Mouse (Mus musculus): ENCODE data around the gene Olfr466. TPM values are rescaled to one million over a fixed set of nuclear protein-coding genes. Genes with fewer than 3 reads are reported as not detected.
A peak's percentile ranks its signal among the peaks of the same experiment; 100 is the strongest.

The Olfr466 gene
- not detected in 2 replicates for polyA plus RNA-seq (2016; fragmentation: Nextera tagmentation; extraction: Ambion mirVana)

DNA sequence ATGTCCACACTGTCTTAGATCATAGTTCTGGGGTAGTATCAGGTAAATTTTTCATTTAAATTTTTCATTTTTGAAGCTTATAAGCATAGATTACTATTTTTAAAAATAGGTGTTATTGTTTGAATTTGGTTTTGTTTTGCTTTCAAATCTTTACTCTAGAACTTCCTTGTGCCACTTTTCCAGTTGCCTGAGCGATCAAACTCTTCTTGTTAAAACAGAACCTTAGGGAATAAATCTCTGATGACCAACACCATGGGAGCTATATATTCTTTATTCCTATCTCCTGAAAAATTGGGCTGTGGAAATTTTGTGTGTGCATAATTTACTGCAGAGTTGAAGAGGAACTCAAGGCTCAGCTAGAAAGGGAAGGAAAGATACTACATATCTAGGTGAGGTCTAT, at the start of gene Olfr466:
Olfr466 (plus strand) TSS at position 301 of the 400 bp plus-strand sequence.
- Histone ChIP-seq H3K36me3 (no peaks in the 10 kb centered on the region), H3K9ac (no peak within 1 kb of the TSS), H3K4me1 (no peaks in the 10 kb centered on the region), H3K27me3 (replicated peaks) (no peaks in the 10 kb centered on the region), H3K4me2 (no peak within 1 kb of the TSS), H3K27ac (no peak within 1 kb of the TSS), H3K9me3 (replicated peaks) (no peaks in the 10 kb centered on the region), H3K4me3 (no peak within 1 kb of the TSS)
- 51% methylated on average over 1 of the region's 1 CpGs for WGBS (ENCODE audit: insufficient replicate concordance)
- no peak for ATAC-seq

DNA sequence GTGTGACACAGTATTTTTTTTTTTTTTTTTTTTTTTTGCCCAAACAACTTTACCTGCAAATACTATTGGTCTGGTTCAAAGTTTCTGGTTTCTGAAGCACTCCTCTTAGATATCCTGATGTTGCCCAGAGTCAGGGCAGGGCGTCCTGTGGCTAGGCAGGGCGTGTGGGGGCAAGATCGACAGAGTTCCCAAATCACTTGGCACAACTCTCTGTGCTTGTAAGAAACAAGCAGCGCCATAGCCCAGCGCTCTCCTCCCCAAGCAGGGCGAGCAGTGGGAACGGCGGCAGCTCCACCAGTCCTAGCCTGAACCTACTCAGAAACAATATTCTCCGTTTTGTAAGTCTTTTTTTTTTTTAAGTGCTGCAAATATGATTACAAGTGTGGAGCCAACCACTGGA, 49.4 kb upstream of the Olfr466 start:
- Histone ChIP-seq H3K4me3 (no peak overlapping the region), H3K27me3 (replicated peaks) (no peaks in the 10 kb centered on the region), H3K9ac (no peak overlapping the region), H3K4me2 (no peak overlapping the region), H3K4me1 (peaks cover 8% of the 10 kb centered on the region; the same call in 1 of the 2 replicates), H3K9me3 (replicated peaks) (no peaks in the 10 kb centered on the region), H3K27ac (no peak overlapping the region), H3K36me3 (peaks cover 12% of the 10 kb centered on the region; the same call in 1 of the 2 replicates)
- WGBS (ENCODE audit: insufficient replicate concordance): 89% methylated on average over 9 of the region's 9 CpGs
- ATAC-seq: no peak

DNA sequence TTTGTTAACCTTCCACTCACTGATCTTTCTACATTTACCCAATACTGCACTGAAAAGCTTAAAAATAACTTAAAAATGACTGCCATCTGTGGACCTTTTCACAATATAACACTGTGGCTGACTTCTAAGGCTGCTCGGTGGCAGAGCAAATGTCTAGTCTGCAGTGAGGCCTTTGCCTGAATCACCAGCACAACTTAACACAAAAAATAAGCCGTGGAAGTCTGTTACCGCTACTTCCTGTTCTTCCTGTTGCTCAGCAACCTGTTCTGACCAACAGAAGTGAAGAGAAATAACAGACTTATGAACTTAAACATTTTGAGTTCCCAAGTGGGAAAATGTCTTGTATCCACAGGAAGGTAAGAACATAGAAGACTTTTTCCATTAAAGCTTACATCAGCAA, 48.8 kb upstream of the Olfr466 start:
- peaks cover 11% of the 10 kb centered on the region for H3K36me3 ChIP-seq
- peaks cover 8% of the 10 kb centered on the region; the same call in 1 of the 2 replicates for H3K4me1 ChIP-seq
- H3K27ac ChIP-seq: no peak overlapping the region
- 65% methylated on average over 3 of the region's 3 CpGs for WGBS (ENCODE audit: insufficient replicate concordance)
- no peak for ATAC-seq
- H3K4me3 ChIP-seq: no peak overlapping the region
- H3K9me3 ChIP-seq (replicated peaks): no peaks in the 10 kb centered on the region
- no peaks in the 10 kb centered on the region for H3K27me3 ChIP-seq (replicated peaks)
- no peak overlapping the region for H3K4me2 ChIP-seq
- no peak overlapping the region for H3K9ac ChIP-seq

DNA sequence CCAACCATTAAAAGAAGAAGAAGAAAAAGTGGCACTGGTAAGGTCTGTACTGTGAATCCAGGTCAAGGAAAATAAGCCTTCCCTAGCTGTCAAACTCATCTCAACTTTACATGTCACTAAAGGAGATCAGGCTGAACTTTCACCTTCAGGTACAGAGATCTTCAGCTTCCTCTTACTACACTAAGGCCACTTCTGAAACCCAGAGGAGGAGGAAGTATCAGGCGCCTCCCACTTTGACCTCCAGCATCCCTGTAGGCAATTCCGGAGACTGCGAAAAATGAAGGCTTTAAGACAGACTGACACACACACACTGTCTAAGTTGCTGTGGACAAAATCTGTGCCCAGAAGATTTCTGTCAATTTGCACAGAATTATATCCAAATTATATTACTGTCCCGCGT, 38.1 kb upstream of the Olfr466 start:
- Histone ChIP-seq H3K27ac (peak overlapping the region; percentile 97), H3K9ac (peak overlapping the region; percentile 96), H3K36me3 (peaks cover 6% of the 10 kb centered on the region; the same call in 1 of the 2 replicates), H3K27me3 (replicated peaks) (no peaks in the 10 kb centered on the region), H3K4me1 (peaks cover 26% of the 10 kb centered on the region), H3K4me2 (peak overlapping the region; percentile 88), H3K9me3 (replicated peaks) (no peaks in the 10 kb centered on the region), H3K4me3 (peak overlapping the region; percentile 96)
- peak; percentile 53 for ATAC-seq
- WGBS (ENCODE audit: insufficient replicate concordance): 1% methylated on average over 5 of the region's 5 CpGs

DNA sequence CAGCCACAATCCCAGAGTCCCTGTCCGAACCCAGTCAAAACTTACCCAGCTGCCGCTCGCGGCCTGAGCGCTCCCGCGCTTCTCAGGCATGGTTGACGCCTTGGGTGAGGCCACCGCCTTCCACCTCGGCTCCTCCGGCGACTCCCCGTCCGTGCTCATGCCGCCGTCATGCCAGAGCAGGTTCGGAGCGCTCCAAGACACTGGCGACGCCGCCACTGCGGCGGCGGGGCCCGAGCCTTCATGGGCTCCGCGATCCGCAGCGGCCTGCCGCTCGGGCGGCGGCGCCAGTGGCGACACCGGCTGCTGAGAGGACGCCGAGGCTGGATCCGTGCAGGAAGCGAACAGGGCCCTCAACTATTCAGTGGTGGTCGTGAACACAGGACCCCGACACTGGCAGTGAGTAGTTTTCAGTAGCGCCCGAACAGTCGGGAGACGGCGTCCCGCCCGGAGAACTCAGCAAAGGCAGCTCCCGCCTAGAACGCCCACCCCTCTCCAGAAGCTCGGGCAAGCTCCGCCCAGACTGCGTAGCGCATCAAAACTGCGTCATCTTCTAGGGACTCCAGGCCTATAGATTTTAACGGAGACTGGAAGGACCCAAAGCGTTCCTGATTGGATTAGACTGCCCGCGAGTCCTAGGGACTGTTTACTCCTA, 37.5 kb upstream of the Olfr466 start, which contains the start of gene Mfsd14b:
Mfsd14b (minus strand) TSS at position 517 of the 652 bp plus-strand sequence.
- Histone ChIP-seq H3K27ac (peak within 1 kb of the TSS; percentile 97), H3K36me3 (0 out of 2 replicates have a peak, but pooled peaks cover 3% of the 10 kb centered on the region), H3K9ac (peak within 1 kb of the TSS; percentile 96), H3K27me3 (replicated peaks) (no peaks in the 10 kb centered on the region), H3K9me3 (replicated peaks) (no peaks in the 10 kb centered on the region), H3K4me3 (peak within 1 kb of the TSS; percentile 96), H3K4me1 (peaks cover 26% of the 10 kb centered on the region), H3K4me2 (peak within 1 kb of the TSS; percentile 88)
- peak; percentile 96 for ATAC-seq
- WGBS (ENCODE audit: insufficient replicate concordance): under 1% methylated on average over 60 of the region's 60 CpGs

DNA sequence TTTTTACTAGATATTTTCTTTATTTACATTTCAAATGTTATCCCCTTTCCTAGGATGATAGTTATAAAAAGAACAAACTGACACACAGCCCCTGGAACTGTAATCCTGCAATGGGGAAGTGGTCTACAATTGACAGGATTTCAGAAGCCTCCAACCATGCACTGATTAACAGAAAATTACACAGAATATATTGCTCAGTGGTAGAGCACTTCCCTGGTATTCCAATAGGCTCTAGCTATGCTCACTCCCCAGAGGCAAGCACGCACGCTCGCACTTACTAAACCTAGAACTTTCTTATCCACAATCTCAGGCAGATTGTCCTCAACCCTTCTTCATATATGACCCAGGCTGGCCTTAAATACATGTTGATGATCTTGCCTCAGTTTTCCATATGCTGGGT, 36.8 kb upstream of the Olfr466 start:
- H3K9ac ChIP-seq: peak overlapping the region; percentile 96

DNA sequence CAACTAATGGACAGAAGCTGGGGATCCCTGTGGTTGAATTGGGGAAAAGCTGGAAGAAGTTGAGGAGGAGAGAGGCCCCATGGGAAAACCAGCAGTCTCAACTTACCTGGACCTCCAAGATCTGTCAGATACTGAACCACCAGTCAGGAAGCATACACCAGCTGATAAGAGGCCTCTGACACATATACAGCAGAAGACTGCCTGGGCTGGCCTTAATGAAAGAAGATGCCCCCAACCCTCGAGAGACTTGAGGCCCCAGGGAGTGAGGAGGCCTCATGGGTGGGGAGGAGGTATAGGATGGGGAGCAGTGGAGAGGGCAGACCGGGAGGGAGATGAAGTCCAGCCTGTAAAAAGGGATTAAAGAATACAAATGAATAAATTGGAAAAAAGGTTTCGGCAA, 29.1 kb upstream of the Olfr466 start:
- WGBS (ENCODE audit: insufficient replicate concordance): 47% methylated on average over 3 of the region's 3 CpGs
- Histone ChIP-seq H3K4me1 (peaks cover 24% of the 10 kb centered on the region), H3K27me3 (replicated peaks) (no peaks in the 10 kb centered on the region)

More for the DNA sequence above, 36.8 kb upstream of the Olfr466 start:
- WGBS (ENCODE audit: insufficient replicate concordance): 63% methylated on average over 3 of the region's 3 CpGs
- peak; percentile 21; the same call in 1 of the 2 replicates for ATAC-seq
- H3K4me1 ChIP-seq: peaks cover 25% of the 10 kb centered on the region
- H3K36me3 ChIP-seq: no peaks in the 10 kb centered on the region
- H3K9me3 ChIP-seq (replicated peaks): no peaks in the 10 kb centered on the region
- no peaks in the 10 kb centered on the region for H3K27me3 ChIP-seq (replicated peaks)
- H3K4me2 ChIP-seq: peak overlapping the region; percentile 88
- H3K4me3 ChIP-seq: peak overlapping the region; percentile 96
- peak overlapping the region; percentile 97 for H3K27ac ChIP-seq

DNA sequence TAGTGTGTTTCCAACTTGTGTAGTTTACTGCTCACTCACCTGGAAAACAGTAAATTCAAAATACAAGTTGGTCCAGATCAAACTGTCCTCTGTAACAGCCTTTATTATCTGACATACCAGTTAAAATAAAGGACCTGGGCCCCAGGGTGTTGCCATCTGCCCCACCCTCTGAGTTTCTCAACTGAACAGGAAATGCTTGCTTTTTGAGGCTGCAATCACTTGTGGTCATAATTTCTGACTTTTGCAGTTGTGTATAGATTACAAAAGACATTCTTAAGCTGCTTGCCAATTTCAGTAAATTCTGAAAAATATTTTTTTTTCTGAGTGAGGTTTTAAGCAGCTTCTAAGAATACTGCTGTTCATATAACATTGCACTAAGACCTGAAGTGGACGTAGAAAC, 27.9 kb upstream of the Olfr466 start:
- ATAC-seq: peak; percentile 86
- no peak overlapping the region for H3K9ac ChIP-seq
- peak overlapping the region; percentile 44 for H3K4me2 ChIP-seq
- WGBS (ENCODE audit: insufficient replicate concordance): 57% methylated on average over 1 of the region's 1 CpGs
- H3K27me3 ChIP-seq (replicated peaks): no peaks in the 10 kb centered on the region
- peak overlapping the region; percentile 70 for H3K27ac ChIP-seq
- H3K36me3 ChIP-seq: no peaks in the 10 kb centered on the region
- H3K9me3 ChIP-seq (replicated peaks): no peaks in the 10 kb centered on the region
- peaks cover 24% of the 10 kb centered on the region for H3K4me1 ChIP-seq
- peak overlapping the region; percentile 0; the same call in 1 of the 2 replicates for H3K4me3 ChIP-seq

More for the DNA sequence above, 29.1 kb upstream of the Olfr466 start:
- H3K4me3 ChIP-seq: no peak overlapping the region
- H3K36me3 ChIP-seq: no peaks in the 10 kb centered on the region
- ATAC-seq: peak; percentile 63
- H3K9me3 ChIP-seq (replicated peaks): no peaks in the 10 kb centered on the region
- H3K4me2 ChIP-seq: peak overlapping the region; percentile 20
- H3K27ac ChIP-seq: 0 out of 2 replicates have a peak overlapping the region, but pooled peaks have one; percentile 40
- no peak overlapping the region for H3K9ac ChIP-seq

DNA sequence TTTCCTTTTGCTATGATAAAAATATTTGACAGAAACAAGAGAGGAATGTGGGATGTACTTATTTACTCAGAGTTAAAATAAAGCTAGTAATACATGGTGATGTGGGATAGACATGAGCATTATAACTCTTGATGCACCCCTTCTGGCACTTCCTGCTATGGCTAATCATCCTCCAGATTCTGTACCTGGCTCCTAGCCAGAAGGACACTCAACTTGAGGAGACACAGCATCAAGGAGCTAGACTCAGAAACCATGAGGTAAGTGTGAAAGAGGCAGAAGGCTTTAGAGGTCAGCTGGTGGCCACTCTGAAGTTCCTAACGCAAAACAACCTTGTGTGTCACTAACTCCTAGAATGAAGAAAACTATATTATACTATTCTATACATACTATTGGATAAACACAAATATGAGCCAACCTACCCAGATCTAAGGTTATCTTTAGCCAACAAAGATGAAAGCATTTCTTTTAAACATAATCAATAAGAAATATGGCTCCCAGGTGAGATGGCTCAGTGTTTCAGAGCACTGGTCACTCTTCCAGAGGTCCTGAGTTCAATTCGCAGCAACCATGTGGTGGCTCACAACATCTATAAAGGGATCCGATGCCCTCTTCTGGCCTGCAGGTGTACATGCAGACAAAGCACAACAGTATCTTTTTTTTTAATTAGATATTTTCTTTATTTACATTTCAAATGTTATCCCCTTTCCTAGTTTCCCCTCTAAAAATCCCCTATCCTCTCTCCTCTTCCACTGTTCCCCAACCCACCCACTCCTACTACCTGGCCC, 22.8 kb upstream of the Olfr466 start:
- Histone ChIP-seq H3K9me3 (replicated peaks) (no peaks in the 10 kb centered on the region), H3K27me3 (replicated peaks) (no peaks in the 10 kb centered on the region), H3K4me1 (peaks cover 6% of the 10 kb centered on the region), H3K36me3 (no peaks in the 10 kb centered on the region), H3K4me2 (no peak overlapping the region), H3K27ac (no peak overlapping the region), H3K4me3 (no peak overlapping the region), H3K9ac (no peak overlapping the region)
- no peak for ATAC-seq
- 40% methylated on average over 3 of the region's 3 CpGs for WGBS (ENCODE audit: insufficient replicate concordance)

DNA sequence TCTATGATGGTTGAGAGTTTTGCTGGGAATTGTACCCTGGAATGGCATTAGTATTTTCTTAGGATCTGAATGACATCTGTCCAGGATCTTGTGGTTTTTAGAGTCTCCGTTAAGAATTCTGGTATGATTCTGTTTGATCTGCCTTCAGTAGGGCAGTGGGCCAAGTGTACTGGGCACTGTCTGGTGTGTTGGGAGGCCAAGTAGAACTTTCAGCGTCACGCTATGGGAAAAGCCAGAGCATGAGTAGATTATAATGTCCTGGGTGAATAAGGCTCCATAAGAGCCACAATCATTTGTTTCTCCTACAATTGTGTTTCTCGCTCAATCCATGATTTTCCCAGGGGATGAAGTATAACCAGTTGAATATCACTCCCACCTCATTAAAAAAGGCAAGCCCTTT, 12.3 kb upstream of the Olfr466 start, which contains the start of gene Olfr465-ps1:
Olfr465-ps1 (plus strand) TSS at position 301 of the 400 bp plus-strand sequence.
- Histone ChIP-seq H3K4me3 (no peak within 1 kb of the TSS), H3K27ac (no peak within 1 kb of the TSS), H3K9ac (no peak within 1 kb of the TSS), H3K4me2 (no peak within 1 kb of the TSS), H3K27me3 (replicated peaks) (no peaks in the 10 kb centered on the region), H3K9me3 (replicated peaks) (no peaks in the 10 kb centered on the region), H3K4me1 (no peaks in the 10 kb centered on the region), H3K36me3 (no peaks in the 10 kb centered on the region)
- ATAC-seq: no peak
- 67% methylated on average over 4 of the region's 4 CpGs for WGBS (ENCODE audit: insufficient replicate concordance)

DNA sequence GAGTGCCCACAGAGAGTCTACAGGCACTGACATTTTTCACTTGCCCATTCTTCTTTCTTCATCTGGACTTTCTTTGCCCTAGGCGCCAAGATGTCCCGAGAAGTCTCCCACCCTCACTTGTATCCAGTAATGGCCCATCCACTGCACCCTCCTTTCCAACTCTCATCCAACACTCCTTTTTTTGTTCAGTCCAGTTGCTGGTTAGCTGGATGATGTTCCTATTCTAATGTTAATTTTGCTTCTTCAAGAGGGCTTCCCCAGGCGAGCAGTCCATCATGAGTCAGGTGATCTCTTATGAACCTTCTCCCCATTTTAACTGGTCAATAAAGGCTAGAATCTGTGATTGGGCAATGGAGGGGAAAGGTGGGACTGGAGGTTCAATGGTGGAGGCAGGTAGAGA, 24.1 kb downstream of the Olfr466 start:
- peaks cover 3% of the 10 kb centered on the region; the same call in 1 of the 2 replicates for H3K27me3 ChIP-seq (replicated peaks)
- no peak overlapping the region for H3K27ac ChIP-seq
- no peak for ATAC-seq
- no peak overlapping the region for H3K4me3 ChIP-seq
- no peak overlapping the region for H3K9ac ChIP-seq
- WGBS (ENCODE audit: insufficient replicate concordance): 54% methylated on average over 3 of the region's 3 CpGs
- no peak overlapping the region for H3K4me2 ChIP-seq
- 0 out of 2 replicates have a peak, but pooled peaks cover 6% of the 10 kb centered on the region for H3K4me1 ChIP-seq
- no peaks in the 10 kb centered on the region for H3K9me3 ChIP-seq (replicated peaks)
- no peaks in the 10 kb centered on the region for H3K36me3 ChIP-seq

Measured in liver, embryonic 12.5 days (tissue).